Comparison of ENCODE assay signal across 17 mouse cellular contexts in genomic region chr1:23264251-23264650, GRCm38 (mm10).
DNase-seq lines count a peak whose midpoint lies in the region; ATAC-seq and TF ChIP-seq lines count a peak whose summit lies in the region.
"Had no signal": no experiment of that assay in that cellular context is flagged by ENCODE, and none has a peak within 500 bp of the region (broad histone marks: within the 10 kb centered on the region; RNA-seq: fewer than 3 reads in every experiment).

No protein-coding gene starts in this region.

- no peak overlapping the region for H3K4me3 ChIP-seq in kidney, embryonic 15.5 days (replicated peaks)
- peak overlapping the region; percentile 50 for H3K4me3 ChIP-seq in lung, adult 2 months (replicated peaks; ENCODE audit: extremely low read depth, low read depth, low read length)
- H3K4me3 ChIP-seq: embryonic facial prominence, embryonic 13.5 days; hindbrain, embryonic 10.5 days; liver, embryonic 13.5 days had no signal

- peaks cover 7% of the 10 kb centered on the region; the same call in 1 of the 2 replicates for H3K36me3 ChIP-seq in kidney, embryonic 15.5 days
- H3K36me3 ChIP-seq: embryonic facial prominence, embryonic 13.5 days; liver, embryonic 13.5 days had no signal

- no peaks in the 10 kb centered on the region for H3K27me3 ChIP-seq in kidney, embryonic 15.5 days
- H3K27me3 ChIP-seq: embryonic facial prominence, embryonic 13.5 days; liver, embryonic 13.5 days had no signal

- H3K9ac ChIP-seq in kidney, embryonic 15.5 days = no peak overlapping the region
- H3K9ac ChIP-seq: embryonic facial prominence, embryonic 13.5 days; liver, embryonic 13.5 days had no signal

- no peak for TF ChIP-seq CTCF in lung, adult 2 months (IDR thresholded peaks at IDR 0.05; ENCODE audit: insufficient read depth, low read length)

- H3K4me1 ChIP-seq in kidney, embryonic 15.5 days = peaks cover 31% of the 10 kb centered on the region
- H3K4me1 ChIP-seq in lung, adult 2 months (ENCODE audit: control insufficient read depth, insufficient read depth, low read length) = peaks cover 20% of the 10 kb centered on the region

- peak overlapping the region; percentile 36; the same call in 1 of the 2 replicates for H3K4me2 ChIP-seq in kidney, embryonic 15.5 days
- H3K4me2 ChIP-seq: embryonic facial prominence, embryonic 13.5 days; liver, embryonic 13.5 days had no signal

- no peaks in the 10 kb centered on the region for H3K9me3 ChIP-seq in kidney, embryonic 15.5 days (replicated peaks)
- H3K9me3 ChIP-seq: embryonic facial prominence, embryonic 13.5 days; G1E; hindbrain, embryonic 10.5 days; liver, embryonic 13.5 days had no signal

- no peak for TF ChIP-seq POLR2A in lung, adult 2 months (IDR thresholded peaks at IDR 0.05; ENCODE audit: borderline replicate concordance, extremely low read depth, low read depth, low read length)

- DNase-seq in frontal cortex, postnatal 36 days (ENCODE audit: low spot score in 2 of 2) = peak; percentile 20 to 40
- DNase-seq in frontal cortex, postnatal 10 days (ENCODE audit: low spot score in 2 of 2) = no peak
- DNase-seq in kidney, adult 8-10 months = no peak
- DNase-seq in lung, adult 2 months = no peak
- no peak for DNase-seq in lung, postnatal 14 days
- peak; percentile 33 for DNase-seq in lung, postnatal 10 days
- DNase-seq in cerebellum, adult 11 months = no peak
- DNase-seq: cerebellum, postnatal 14 days; liver, embryonic 13.5 days; midbrain, embryonic 14.5 days; thymus, adult 2 months had no signal

- H3K27ac ChIP-seq in kidney, embryonic 15.5 days = peak overlapping the region; percentile 80
- H3K27ac ChIP-seq: embryonic facial prominence, embryonic 13.5 days; hindbrain, embryonic 10.5 days; liver, embryonic 13.5 days had no signal

- ATAC-seq in kidney, embryonic 15.5 days (replicated peaks; ENCODE audit: low FRiP score) = no peak; the same call in 1 of the 2 replicates
- ATAC-seq: activated CD4-positive, CD25-positive, alpha-beta regulatory T cell, adult 4 months; forebrain, embryonic 14.5 days had no signal

- WGBS in kidney, embryonic 15.5 days = 37% methylated on average over 3 of the region's 3 CpGs
- 23% methylated on average over 3 of the region's 3 CpGs for WGBS in lung, adult 2 months

Comparison
In these comparisons a context has a peak if more than half of its experiments do, and no peak if none do; other contexts are left out.
1. DNase-seq: peak in frontal cortex, postnatal 36 days (2 of 2) and lung, postnatal 10 days (single experiment); none in frontal cortex, postnatal 10 days (0 of 2), kidney, adult 8-10 months (0 of 2), lung, adult 2 months (single experiment), lung, postnatal 14 days (single experiment) and cerebellum, adult 11 months (single experiment).